In genomic region chr17:34999871-35000716, GRCm38 (mm10) we compare ENCODE assay signal across 1 mouse cellular context.
TF ChIP-seq lines count a peak whose summit lies in the region.

No protein-coding gene starts in this region.

TF ChIP-seq in CH12.LX, 34 proteins besides CTCF, POLR2A, EP300 and RAD21:
- TF ChIP-seq CHD1 (IDR thresholded peaks at IDR 0.05; ENCODE audit: low read depth, low read length) (peak; percentile 87), RCOR1 (conservative IDR thresholded peaks at IDR 0.05; ENCODE audit: low read depth, low read length) (0 out of 2 replicates have a peak, but pooled peaks have one; percentile 32), TBP (conservative IDR thresholded peaks at IDR 0.05; ENCODE audit: low read depth, low read length) (peak; percentile 74), NELFE (IDR thresholded peaks at IDR 0.05; ENCODE audit: low read depth, low read length) (peak; percentile 73), ZMIZ1 (IDR thresholded peaks at IDR 0.05; ENCODE audit: low read depth, low read length) (peak; percentile 95), IRF4 (IDR thresholded peaks at IDR 0.05; ENCODE audit: low read depth, low read length) (peak; percentile 35; the same call in 1 of the 2 replicates), MAZ (IDR thresholded peaks at IDR 0.05; ENCODE audit: low read depth, low read length) (0 out of 2 replicates have a peak, but pooled peaks have one; percentile 41), SMC3 (IDR thresholded peaks at IDR 0.05; ENCODE audit: low read depth, low read length) (0 out of 2 replicates have a peak, but pooled peaks have one; percentile 9), TCF12 (IDR thresholded peaks at IDR 0.05; ENCODE audit: low read depth, low read length) (peak; percentile 82), KAT2A (IDR thresholded peaks at IDR 0.05; ENCODE audit: insufficient replicate concordance, low read length) (0 out of 2 replicates have a peak, but pooled peaks have one; percentile 34), E2F4 (IDR thresholded peaks at IDR 0.05; ENCODE audit: insufficient replicate concordance, low read depth, low read length) (peak; percentile 9; the same call in 1 of the 2 replicates), ETS1 (conservative IDR thresholded peaks at IDR 0.05; ENCODE audit: low read depth, low read length) (peak; percentile 5; the same call in 1 of the 2 replicates), CHD2 (IDR thresholded peaks at IDR 0.05; ENCODE audit: low read length) (peak; percentile 41), MYC (IDR thresholded peaks at IDR 0.05; ENCODE audit: low read depth, low read length) (peak; percentile 21; the same call in 1 of the 2 replicates), BHLHE40 (IDR thresholded peaks at IDR 0.05; ENCODE audit: low read depth, low read length) (peak; percentile 43; the same call in 1 of the 2 replicates), UBTF (IDR thresholded peaks at IDR 0.05; ENCODE audit: low read depth, low read length) (0 out of 2 replicates have a peak, but pooled peaks have one; percentile 29), MAX (IDR thresholded peaks at IDR 0.05; ENCODE audit: low read length) (peak; percentile 59; the same call in 1 of the 2 replicates), JUND (conservative IDR thresholded peaks at IDR 0.05; ENCODE audit: low read depth, low read length) (0 out of 2 replicates have a peak, but pooled peaks have one; percentile 33)
TF ChIP-seq in CH12.LX: peak in this region for 18; not testable (repeated sequence) for 16.
